Mouse (Mus musculus) brain, embryonic 14.5 days (tissue): ENCODE results near the gene Necab3.

ENCODE experiments used
- CTCF ChIP-seq: fragments of 200-500 bp; IDR thresholded peaks from 2 replicates; pipeline ENCODE4 v1.5.1; 2012; ENCODE audit warnings: inconsistent platforms, mild to moderate bottlenecking, moderate library complexity, borderline replicate concordance; ENCODE audit not compliant: insufficient read depth, insufficient read length; ENCODE audit errors: extremely low read depth
- POLR2A ChIP-seq: fragments of 200-500 bp; IDR thresholded peaks from 2 replicates; pipeline ENCODE4 v1.6.1; 2012; ENCODE audit warnings: mild to moderate bottlenecking, inconsistent platforms, borderline replicate concordance; ENCODE audit not compliant: poor library complexity, insufficient read depth, insufficient read length, severe bottlenecking; ENCODE audit errors: extremely low read depth

DNA sequence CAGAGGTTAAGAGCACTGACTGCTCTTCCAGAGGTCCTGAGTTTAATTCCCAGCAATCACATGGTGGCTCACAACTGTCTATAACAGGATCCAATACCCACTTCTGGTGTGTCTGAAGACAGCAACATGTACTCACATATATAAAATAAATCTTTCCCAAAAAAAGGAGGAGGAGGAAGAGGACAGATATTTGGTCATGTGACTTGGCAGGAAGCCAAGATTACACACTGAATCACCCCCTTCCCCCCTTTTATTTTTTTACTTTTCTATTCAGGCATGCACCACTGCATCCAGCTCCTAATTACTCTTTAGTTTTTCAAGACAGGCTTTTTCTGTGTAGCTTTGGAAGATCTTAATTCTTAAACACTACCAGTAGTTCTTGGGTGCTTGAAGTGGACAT, 37.2 kb downstream of the Necab3 start:
- TF ChIP-seq CTCF (no peak), POLR2A (no peak)
